9 mouse cellular contexts compared by ENCODE assay signal in the genomic region with DNA sequence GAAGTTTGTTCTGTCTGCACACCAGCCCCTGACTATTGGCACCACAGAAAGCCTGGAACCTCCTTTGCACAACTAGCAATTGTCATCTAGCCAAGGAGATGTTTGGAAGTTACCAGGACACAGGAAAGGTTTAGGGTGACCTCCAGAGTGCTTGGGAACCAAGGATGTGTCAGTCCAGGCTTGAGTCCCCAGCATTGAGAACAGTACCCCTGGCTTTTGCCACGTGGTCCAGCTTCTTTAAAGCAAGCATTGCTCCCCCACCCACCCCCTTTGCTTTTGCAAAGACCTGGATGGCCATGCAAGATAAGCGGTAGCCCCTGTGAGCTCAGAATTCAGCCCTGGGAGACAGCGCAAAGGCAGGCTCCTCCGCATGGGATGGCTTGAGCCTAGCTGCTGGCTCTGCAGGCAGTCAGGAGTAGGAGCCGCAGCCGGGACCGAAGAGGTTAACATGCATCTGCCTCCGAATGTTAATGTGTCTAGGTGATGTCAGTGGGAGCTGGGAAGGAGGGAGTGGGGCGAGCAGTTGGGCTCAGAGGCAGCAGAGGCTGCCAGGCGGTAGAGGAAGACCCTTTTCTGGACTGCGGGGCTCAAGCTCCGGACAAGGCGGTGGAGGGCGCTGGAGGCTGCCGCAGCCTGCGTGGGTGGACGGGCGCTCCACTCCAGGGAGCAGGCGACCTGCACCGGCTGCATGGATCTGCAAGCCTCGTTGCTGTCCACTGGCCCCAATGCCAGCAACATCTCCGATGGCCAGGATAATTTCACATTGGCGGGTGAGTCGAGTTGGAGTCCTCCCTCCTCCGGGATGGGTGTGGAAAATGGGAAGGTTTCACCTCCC. TPM values are rescaled to one million over a fixed set of nuclear protein-coding genes. Genes with fewer than 3 reads are reported as not detected.
DNase-seq lines count a peak whose midpoint lies in the region; ATAC-seq lines count a peak whose summit lies in the region.
"Had no signal": no experiment of that assay in that cellular context is flagged by ENCODE, and none has a peak within 500 bp of the region (broad histone marks: within the 10 kb centered on the region; RNA-seq: fewer than 3 reads in every experiment).

Gene Mchr1, plus strand, starts transcription at position 414 of the 835 bp plus-strand sequence.

- H3K4me1 ChIP-seq in midbrain, embryonic 12.5 days: peaks cover 19% of the 10 kb centered on the region
- H3K4me1 ChIP-seq in stomach, embryonic 16.5 days (ENCODE audit: control insufficient read depth, insufficient read depth, low read length): peaks cover 8% of the 10 kb centered on the region; the same call in 1 of the 2 replicates

- H3K27me3 ChIP-seq in midbrain, embryonic 12.5 days: peaks cover 27% of the 10 kb centered on the region
- no peaks in the 10 kb centered on the region for H3K27me3 ChIP-seq in stomach, embryonic 16.5 days (ENCODE audit: control insufficient read depth, insufficient read depth, low read length)

- peak within 1 kb of the TSS; percentile 45 for H3K4me3 ChIP-seq in midbrain, embryonic 12.5 days
- peak within 1 kb of the TSS; percentile 46 for H3K4me3 ChIP-seq in stomach, embryonic 16.5 days (replicated peaks; ENCODE audit: low read length)
- H3K4me3 ChIP-seq: erythroblast, embryonic 14.5 days had no signal

- ATAC-seq in midbrain, embryonic 12.5 days (ENCODE audit: low FRiP score, low read depth): peak; percentile 94
- peak; percentile 54; the same call in 1 of the 2 replicates for ATAC-seq in stomach, embryonic 16.5 days (ENCODE audit: insufficient read depth, low FRiP score)

- H3K9me3 ChIP-seq in midbrain, embryonic 12.5 days: no peaks in the 10 kb centered on the region
- no peaks in the 10 kb centered on the region for H3K9me3 ChIP-seq in stomach, embryonic 16.5 days (replicated peaks; ENCODE audit: control insufficient read depth, low read length)

- DNase-seq in brain, adult 2 months (ENCODE audit: low read depth, low spot score): peak; percentile 86
- peak; percentile 86 for DNase-seq in embryo, embryonic 10 days (ENCODE audit: low spot score)
- DNase-seq in gastrocnemius, postnatal 14 days: peak; percentile 67
- peak; percentile 24 for DNase-seq in kidney, adult 11 months
- peak; percentile 60 for DNase-seq in left cerebral cortex, postnatal 4 days
- DNase-seq in thymus, postnatal 10 days (ENCODE audit: low spot score in 2 of 2): no peak

- H3K36me3 ChIP-seq in midbrain, embryonic 12.5 days: no peaks in the 10 kb centered on the region
- H3K36me3 ChIP-seq in stomach, embryonic 16.5 days (ENCODE audit: control insufficient read depth, insufficient read depth, low read length): no peaks in the 10 kb centered on the region

- under 1% methylated on average over 25 of the region's 25 CpGs for WGBS in midbrain, embryonic 12.5 days
- WGBS in stomach, embryonic 16.5 days: 3% methylated on average over 25 of the region's 25 CpGs

- peak within 1 kb of the TSS; percentile 79 for H3K4me2 ChIP-seq in midbrain, embryonic 12.5 days (replicated peaks)
- H3K4me2 ChIP-seq in stomach, embryonic 16.5 days (ENCODE audit: low read depth, low read length): peak within 1 kb of the TSS; percentile 67

- 0 out of 2 replicates have a peak within 1 kb of the TSS, but pooled peaks have one; percentile 16 for H3K27ac ChIP-seq in midbrain, embryonic 12.5 days (replicated peaks)
- H3K27ac ChIP-seq in stomach, embryonic 16.5 days (ENCODE audit: low read length): no peak within 1 kb of the TSS

- intact Hi-C loops in gastrocnemius, postnatal 14 days (cut with DNase I; ENCODE audit: low total_unique reads): loop anchor here (5.0 kb wide), 1 partner anchor 67 kb away; no protein-coding TSS in a partner anchor
- intact Hi-C loops in left cerebral cortex, postnatal 4 days (cut with DNase I): no loop called here

- H3K9ac ChIP-seq in midbrain, embryonic 12.5 days (replicated peaks): peak within 1 kb of the TSS; percentile 58
- peak within 1 kb of the TSS; percentile 68 for H3K9ac ChIP-seq in stomach, embryonic 16.5 days (ENCODE audit: low read length)

RNA-seq across cellular contexts. Expression of gene Mchr1, which starts in this region (rescaled TPM):
- total RNA-seq in gastrocnemius, postnatal 14 days (2021): 1 to 10 TPM; 1.5 to 1.9 TPM
- 1 to 10 TPM; 3.4 TPM for total RNA-seq in left cerebral cortex, postnatal 4 days (2021)
- polyA plus RNA-seq in midbrain, embryonic 12.5 days (2016; fragmentation: Nextera tagmentation; extraction: Ambion mirVana): 0.81 and 0.98 TPM in 2 replicates
- 1.7 and 2.3 TPM in 2 replicates for polyA plus RNA-seq in stomach, embryonic 16.5 days (2015; fragmentation: Nextera tagmentation; extraction: Ambion mirVana)
- polyA plus RNA-seq: erythroblast, embryonic 14.5 days had no signal

Comparison
In these comparisons a context has a peak if more than half of its experiments do, and no peak if none do; other contexts are left out.
1. Peak in ATAC-seq, H3K4me3 ChIP-seq, H3K27ac ChIP-seq, H3K9ac ChIP-seq and H3K4me2 ChIP-seq in midbrain, embryonic 12.5 days; RNA of the gene not detected or under 1 TPM.
2. DNase-seq: peak in brain, adult 2 months (single experiment), embryo, embryonic 10 days (single experiment), gastrocnemius, postnatal 14 days (single experiment), kidney, adult 11 months (single experiment) and left cerebral cortex, postnatal 4 days (single experiment); none in thymus, postnatal 10 days (0 of 2).